Mouse (Mus musculus) embryonic stem cell, embryonic (primary cell): ENCODE results near the gene Nhlh2.

Experiments used
- CTCF ChIA-PET, 4 experiments: fragments of 300-600 bp in 2 of 4; fragments of 350-600 bp in 2 of 4; sonication (Branson Sonifier 250); formaldehyde crosslinking; loops; one replicate each; lab custom pipeline; 2022; ENCODE audit warnings: inconsistent platforms in 2 of 4; lab: Charles Lee
- POLR2A ChIA-PET, 4 experiments: fragments of 300-600 bp in 2 of 4; fragments of 350-600 bp in 2 of 4; sonication (Branson Sonifier 250); formaldehyde crosslinking; loops; one replicate each; lab custom pipeline; 2022; ENCODE audit warnings: antibody characterized with exemption in 4 of 4, inconsistent platforms in 1 of 4; lab: Charles Lee

Gene Nhlh2

GRCm38 (mm10) chr3:102061923-102062670 is 52.2 kb downstream of the Nhlh2 start:
- POLR2A ChIA-PET, result interaction anchor here in 3 of 4 experiments (0.6 to 2.0 kb wide), 12 partner anchors 9 to 104 kb away, joined by 3 to 7 read pairs (median 3); no protein-coding TSS in a partner anchor
- CTCF ChIA-PET, result interaction anchor here (0.6 to 2.3 kb wide), 42 partner anchors 8 to 726 kb away, joined by 3 to 11 read pairs (median 3); no protein-coding TSS in a partner anchor

GRCm38 (mm10) chr3:102062671-102063010 is 52.8 kb downstream of the Nhlh2 start:
- ChIA-PET CTCF (interaction anchor here (0.5 to 2.3 kb wide), 33 partner anchors 8 to 964 kb away, joined by 3 to 8 read pairs (median 3); no protein-coding TSS in a partner anchor), POLR2A (interaction anchor here in 3 of 4 experiments (0.6 to 2.0 kb wide), 11 partner anchors 9 to 1082 kb away, joined by 3 to 7 read pairs (median 3); no protein-coding TSS in a partner anchor)

GRCm38 (mm10) chr3:102063273-102064120 is 53.6 kb downstream of the Nhlh2 start:
- ChIA-PET POLR2A (interaction anchor here in 3 of 4 experiments (0.5 to 2.0 kb wide), 10 partner anchors 10 to 1082 kb away, joined by 3 to 7 read pairs (median 4); no protein-coding TSS in a partner anchor), CTCF (interaction anchor here (0.5 to 2.3 kb wide), 20 partner anchors 9 to 963 kb away, joined by 3 to 7 read pairs (median 3); no protein-coding TSS in a partner anchor)

- POLR2A ChIA-PET, result interaction anchor here in 1 of 4 experiments (1.0 kb wide), 1 partner anchor 20 kb away, joined by 4 read pairs; no protein-coding TSS in a partner anchor
These were observed 54.7 kb downstream of the Nhlh2 start for GRCm38 (mm10) chr3:102064566-102064965.

More at GRCm38 (mm10) chr3:102064566-102064965, 54.7 kb downstream of the Nhlh2 start:
- CTCF ChIA-PET, result interaction anchor here in 2 of 4 experiments (0.6 to 0.8 kb wide), 2 partner anchors 37 to 152 kb away, joined by 3 to 4 read pairs; no protein-coding TSS in a partner anchor
